Mouse (Mus musculus): ENCODE data around the gene Gm28043.
"Not testable (repeated sequence)": the region's sequence is repeated elsewhere in the genome, so short reads cannot be mapped to it uniquely, and the experiment has no call there.

Gene Gm28043

DNA sequence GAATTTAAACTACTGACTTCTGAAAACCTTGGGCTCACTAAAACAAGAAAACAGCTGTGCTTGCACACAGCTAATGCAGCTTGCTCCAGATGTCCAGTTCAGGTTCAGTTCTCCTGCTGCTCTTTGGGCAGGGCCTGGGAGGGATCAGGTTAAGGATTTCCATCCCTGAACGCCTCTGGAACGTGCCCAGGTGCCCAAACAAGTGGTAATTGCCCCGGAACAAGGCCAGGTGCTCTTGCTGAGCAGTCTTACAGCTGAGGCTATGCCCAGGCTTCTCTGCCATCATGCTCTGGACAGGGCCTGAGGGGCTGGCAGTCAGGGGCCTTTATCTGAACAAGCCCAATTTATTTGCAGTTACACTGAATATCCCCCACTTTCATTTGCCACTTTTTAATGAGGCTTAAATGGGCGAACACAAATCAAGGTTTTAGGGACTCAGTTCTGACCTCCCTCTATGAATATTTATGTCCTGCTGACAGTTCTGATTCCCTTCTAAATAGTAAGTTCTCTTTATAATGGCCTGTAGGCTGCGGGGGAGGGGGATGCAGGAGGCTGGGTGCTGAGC lies 92.4 kb downstream of the Gm28043 start:
- ATAC-seq (ENCODE audit: insufficient number of reproducible peaks, low FRiP score, low TSS enrichment) = no peak

GRCm38 (mm10) chr17:29708783-29709182 lies 94.1 kb downstream of the Gm28043 start:
- no peak for ATAC-seq (ENCODE audit: insufficient number of reproducible peaks, low FRiP score, low TSS enrichment)

DNA sequence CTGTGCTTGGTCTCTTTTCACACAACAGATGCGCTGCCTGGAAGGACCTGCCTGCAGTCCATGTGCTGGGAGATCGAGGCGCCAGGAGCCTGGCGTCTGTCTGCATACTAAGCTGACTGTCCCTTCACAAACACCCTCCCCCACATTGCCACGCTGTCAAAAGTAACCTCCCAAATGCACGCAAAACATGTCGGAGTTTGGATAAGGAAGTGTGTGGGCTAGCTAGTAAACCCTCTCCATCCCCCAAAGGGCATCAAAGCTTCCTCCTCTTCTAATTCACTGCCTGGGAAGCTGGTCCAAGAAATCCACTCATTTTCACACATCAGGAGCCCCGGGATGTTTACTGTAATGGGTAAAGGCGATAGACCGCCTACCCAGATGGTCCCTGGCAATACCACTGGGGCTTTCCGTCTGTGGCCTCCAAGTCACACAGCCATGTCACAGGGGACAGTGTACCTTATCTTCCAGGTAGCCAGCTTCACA lies 95.9 kb downstream of the Gm28043 start:
- ATAC-seq (ENCODE audit: insufficient number of reproducible peaks, low FRiP score, low TSS enrichment) = no peak

- peak; percentile 29; the same call in 1 of the 2 replicates for ATAC-seq (ENCODE audit: insufficient number of reproducible peaks, low FRiP score, low TSS enrichment)
Observed at GRCm38 (mm10) chr17:29711076-29711744, 96.5 kb downstream of the Gm28043 start.

DNA sequence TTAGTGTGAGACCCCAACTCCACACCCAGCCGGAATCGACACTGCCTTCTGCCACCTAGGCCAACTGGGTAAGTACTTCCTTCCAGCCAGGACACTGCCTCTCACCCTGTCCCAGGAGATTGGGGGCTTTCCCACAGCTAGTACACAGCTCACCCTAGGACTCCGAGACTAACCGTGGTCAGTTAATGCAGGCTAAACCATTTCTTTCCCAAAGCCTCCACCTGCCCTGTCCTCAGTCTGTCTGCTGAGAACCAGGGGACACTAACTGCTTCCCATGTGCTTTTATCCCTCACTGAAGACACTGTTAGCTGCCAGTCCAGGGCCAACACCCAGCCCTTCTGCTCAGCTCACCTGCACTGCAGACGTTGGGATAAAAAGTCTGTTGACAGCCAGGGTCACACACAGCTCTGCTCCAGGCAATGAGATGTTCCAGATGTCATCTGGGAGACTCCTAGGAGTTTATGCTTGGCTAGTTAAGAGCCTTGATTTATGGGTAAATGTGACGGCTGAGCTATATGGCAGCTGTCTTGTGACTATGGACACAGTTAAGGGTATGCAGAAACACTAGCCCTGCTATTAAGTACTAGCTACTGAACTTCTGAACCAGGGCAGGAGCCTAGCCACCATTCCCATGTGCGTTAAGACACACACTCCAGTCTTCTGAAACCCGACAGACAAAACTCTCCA lies 97.2 kb downstream of the Gm28043 start:
- ATAC-seq (ENCODE audit: insufficient number of reproducible peaks, low FRiP score, low TSS enrichment) = 0 out of 2 replicates have a peak, but pooled peaks have one; percentile 5

- no peak for ATAC-seq (ENCODE audit: insufficient number of reproducible peaks, low FRiP score, low TSS enrichment)
Observed at GRCm38 (mm10) chr17:29712565-29712964, 97.9 kb downstream of the Gm28043 start.

GRCm38 (mm10) chr17:29713734-29714133 lies 99.1 kb downstream of the Gm28043 start:
- ATAC-seq (ENCODE audit: insufficient number of reproducible peaks, low FRiP score, low TSS enrichment) = not testable (repeated sequence)

GRCm38 (mm10) chr17:29716732-29717445 lies 102.2 kb downstream of the Gm28043 start, which contains the start of gene Ccdc167:
TSS of gene Ccdc167 (minus strand) at chr17:29717044.
- ATAC-seq (ENCODE audit: insufficient number of reproducible peaks, low FRiP score, low TSS enrichment) = peak; percentile 90

- no peak for ATAC-seq (ENCODE audit: insufficient number of reproducible peaks, low FRiP score, low TSS enrichment)
Observed at GRCm38 (mm10) chr17:29718660-29719059, 104.0 kb downstream of the Gm28043 start.

GRCm38 (mm10) chr17:29719628-29720575 lies 105.2 kb downstream of the Gm28043 start:
- ATAC-seq (ENCODE audit: insufficient number of reproducible peaks, low FRiP score, low TSS enrichment) = peak; percentile 65

GRCm38 (mm10) chr17:29720755-29721365 lies 106.2 kb downstream of the Gm28043 start:
- ATAC-seq (ENCODE audit: insufficient number of reproducible peaks, low FRiP score, low TSS enrichment) = no peak

- ATAC-seq (ENCODE audit: insufficient number of reproducible peaks, low FRiP score, low TSS enrichment) = no peak
Observed at GRCm38 (mm10) chr17:29724610-29725009, 109.9 kb downstream of the Gm28043 start.

DNA sequence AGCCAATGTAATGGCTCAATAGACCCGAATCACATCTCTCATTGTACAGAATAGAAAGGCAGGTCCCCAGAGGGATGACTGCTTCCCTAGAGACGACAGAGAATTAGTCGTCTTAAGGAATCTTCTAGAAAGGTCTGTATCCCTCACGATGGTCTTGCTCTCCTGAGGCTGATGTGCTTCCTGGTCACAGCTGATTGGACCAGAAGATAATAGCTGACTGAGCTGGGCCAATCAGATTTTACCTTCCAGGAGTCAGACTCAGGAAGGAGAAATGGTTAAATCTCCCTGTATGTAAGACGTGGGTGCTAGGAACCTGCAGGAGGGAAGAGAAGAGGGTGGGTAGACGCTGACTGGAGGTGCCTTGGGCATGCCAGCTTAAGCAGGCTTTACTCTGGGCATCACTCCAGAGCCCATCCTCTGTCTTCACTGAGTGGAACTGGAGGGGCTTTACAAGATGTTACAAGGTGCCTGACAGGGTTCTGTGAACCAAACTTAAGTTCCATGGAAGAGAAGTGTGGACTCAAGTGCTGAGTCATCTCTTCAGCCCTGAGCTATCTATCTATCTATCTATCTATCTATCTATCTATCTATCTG lies 110.4 kb downstream of the Gm28043 start:
- ATAC-seq (ENCODE audit: insufficient number of reproducible peaks, low FRiP score, low TSS enrichment) = no peak

DNA sequence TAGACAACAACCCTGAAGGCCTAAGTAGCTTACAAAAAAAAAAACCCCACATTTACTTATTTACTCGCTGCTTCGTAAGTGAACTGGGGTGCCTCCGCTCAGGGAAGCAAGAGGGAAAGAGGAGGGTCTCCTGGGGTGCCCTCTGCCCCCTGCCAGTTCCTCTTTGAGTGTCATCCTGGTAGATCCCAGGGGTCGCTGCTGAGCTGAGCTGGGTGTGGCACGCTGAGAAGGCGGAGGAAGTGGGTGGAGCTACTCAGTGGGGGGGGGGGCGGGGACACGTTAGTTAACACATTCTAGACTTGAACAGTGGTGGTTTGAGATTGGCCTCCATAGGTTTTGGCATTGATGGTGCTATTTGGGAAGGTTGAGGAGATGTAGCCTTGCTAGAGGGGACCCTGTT lies 113.4 kb downstream of the Gm28043 start:
- no peak for ATAC-seq (ENCODE audit: insufficient number of reproducible peaks, low FRiP score, low TSS enrichment)

DNA sequence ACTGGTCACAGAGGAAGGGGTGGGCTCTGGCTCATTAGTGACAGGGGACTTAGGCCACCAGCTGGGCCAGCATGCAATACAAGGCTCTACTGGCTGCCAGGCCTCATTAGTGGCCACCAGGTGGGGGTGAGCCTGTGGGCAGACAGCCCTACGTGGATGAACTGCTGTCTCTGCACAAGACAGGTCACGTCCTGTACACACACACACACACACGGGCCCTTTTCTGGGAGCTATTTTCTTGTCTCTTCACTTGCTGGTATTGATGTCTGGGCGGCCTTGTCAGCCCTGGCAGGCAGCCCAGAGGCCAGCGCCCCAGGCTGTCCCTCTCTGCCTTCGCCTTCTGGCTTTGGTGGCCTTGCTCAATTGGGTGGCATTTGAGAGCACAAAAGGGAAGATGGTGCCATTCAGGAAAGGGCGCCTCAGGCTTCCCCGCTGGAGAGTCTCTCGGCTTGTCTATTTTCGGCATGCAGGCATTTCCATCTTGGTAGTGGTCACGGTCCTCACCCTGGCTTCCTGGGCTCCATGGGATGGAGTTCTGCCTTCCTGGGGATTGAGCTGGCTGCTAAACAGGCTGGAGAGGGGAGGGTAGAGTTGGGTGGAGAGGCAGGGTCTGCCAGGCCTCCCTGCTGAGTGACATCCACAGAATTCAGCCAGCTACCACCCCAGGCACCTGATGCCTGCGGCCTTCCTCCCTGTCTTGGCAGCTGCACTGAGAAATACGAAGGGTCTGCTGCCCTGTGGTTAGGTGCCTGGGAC lies 116.0 kb downstream of the Gm28043 start:
- ATAC-seq (ENCODE audit: insufficient number of reproducible peaks, low FRiP score, low TSS enrichment) = peak; percentile 45; the same call in 1 of the 2 replicates

GRCm38 (mm10) chr17:29731266-29731952 lies 116.7 kb downstream of the Gm28043 start:
- no peak for ATAC-seq (ENCODE audit: insufficient number of reproducible peaks, low FRiP score, low TSS enrichment)

DNA sequence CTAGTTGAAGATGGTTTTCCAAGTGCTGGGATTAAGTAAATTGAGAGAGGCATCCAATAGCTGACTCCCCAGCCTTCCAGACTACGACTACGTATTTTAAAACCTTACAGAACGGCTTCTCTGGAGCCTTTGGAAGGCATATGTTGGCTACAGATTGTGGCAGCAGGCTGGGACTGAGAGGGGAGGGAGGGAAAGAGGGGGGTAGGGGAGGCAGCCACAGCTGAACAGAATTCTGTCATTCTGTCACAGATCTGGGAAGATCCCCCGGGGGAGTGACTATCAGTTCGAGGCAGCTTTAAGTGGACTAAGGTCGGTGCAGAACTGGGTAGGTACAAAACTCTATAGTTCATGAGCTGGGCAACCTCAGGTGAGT lies 117.3 kb downstream of the Gm28043 start:
- no peak for ATAC-seq (ENCODE audit: insufficient number of reproducible peaks, low FRiP score, low TSS enrichment)

DNA sequence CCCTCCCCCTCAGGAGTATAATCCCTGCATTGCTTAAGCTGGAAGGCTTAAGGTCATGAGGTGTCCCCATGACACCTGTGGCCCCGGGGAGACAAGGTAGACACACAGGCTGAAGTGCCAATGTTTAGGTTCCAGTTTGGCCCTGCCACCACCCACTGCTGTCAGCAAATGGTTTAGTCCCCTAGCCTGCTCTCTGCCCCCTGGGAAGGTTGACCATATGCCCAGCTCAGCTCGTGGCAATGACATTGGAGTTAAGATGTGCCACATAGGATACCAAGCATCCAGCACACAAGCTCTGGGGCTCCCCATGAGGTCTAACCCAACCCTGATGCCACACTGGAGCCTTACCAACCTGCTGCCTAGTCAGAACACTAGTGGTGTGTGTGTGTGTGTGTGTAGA lies 117.8 kb downstream of the Gm28043 start:
- ATAC-seq (ENCODE audit: insufficient number of reproducible peaks, low FRiP score, low TSS enrichment) = no peak

Measured in cerebellum, adult (tissue).